Mouse (Mus musculus) embryonic fibroblast, embryonic 13.5 days (primary cell): ENCODE data around the gene Gm43191.

Source experiments
- CTCF ChIP-seq: IDR thresholded peaks from 2 replicates; pipeline ENCODE4 v1.5.1; 2011; ENCODE audit warnings: mild to moderate bottlenecking, control low read depth, low read length, moderate library complexity, borderline replicate concordance; ENCODE audit not compliant: insufficient read depth
- POLR2A ChIP-seq: IDR thresholded peaks from 2 replicates; pipeline ENCODE4 v1.6.1; 2011; ENCODE audit warnings: low read depth, mild to moderate bottlenecking, control low read depth, low read length, moderate library complexity

DNA sequence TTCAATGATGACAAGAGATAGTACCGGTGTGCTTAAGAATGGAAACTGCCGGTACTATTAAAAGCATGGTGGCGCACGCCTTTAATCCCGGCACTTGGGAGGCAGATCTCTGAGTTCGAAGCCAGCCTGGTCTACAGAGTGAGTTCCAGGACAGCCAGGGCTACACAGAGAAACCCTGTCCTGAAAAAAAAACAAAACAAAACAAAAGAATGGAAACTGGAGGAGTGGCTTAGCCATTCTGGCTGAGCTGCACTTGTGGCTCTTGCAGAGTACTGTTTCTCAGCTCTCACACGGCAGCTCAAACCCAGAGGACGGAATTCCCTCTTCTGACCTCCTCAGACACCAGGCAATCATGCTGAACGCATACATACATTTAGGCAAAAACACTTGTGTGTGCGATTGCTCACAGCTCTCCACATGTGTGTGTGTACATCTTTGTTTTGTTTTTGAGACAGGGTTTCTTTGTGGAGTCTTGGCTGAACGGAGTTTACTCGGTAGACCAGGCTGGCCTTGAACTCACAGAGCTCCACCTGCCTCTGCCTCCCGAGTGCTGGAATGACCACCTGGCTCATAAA lies 21.1 kb downstream of the Gm43191 start:
- no peak for TF ChIP-seq CTCF
- TF ChIP-seq POLR2A: no peak
